Mouse (Mus musculus): ENCODE measurements around the gene Sh2d3c.

DNA sequence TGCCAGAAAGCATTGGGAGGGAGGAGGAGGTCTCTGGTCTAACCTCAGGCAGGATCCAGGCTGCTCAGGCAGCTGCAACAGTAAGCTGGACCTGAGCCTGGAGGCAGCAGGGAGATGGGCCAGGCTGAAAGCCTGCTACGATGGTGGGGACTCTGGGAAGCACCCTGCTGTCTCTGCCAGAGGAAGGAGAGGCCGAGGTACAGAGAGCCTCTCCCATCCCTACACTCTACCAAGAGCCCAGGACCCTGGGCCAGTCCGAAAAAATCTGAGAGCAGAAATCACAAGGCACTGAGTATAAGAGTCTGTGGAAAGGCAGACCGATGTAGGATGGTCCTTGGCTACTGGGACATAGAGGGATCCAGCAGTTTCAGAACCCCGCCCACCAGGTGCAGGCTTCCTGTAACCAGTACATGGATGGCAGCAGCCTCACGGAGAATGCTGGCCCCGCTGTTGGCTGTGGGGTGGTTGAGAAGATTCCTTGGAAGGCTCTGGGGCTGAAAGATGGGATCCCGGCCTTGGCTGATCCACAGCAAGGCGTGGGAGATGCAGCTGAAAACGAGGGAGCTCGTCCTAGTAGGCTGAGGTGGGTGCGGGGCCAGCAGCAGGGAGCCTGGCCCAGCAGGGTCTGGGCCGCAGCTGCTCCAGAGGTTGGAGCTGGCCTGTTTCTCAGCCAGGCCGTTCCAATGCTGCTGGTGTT lies 38.0 kb upstream of the Sh2d3c start:
- TF ChIP-seq POLR2A (IDR thresholded peaks at IDR 0.05; ENCODE audit: insufficient read depth, low read depth, low read length) (no peak), CTCF (IDR thresholded peaks at IDR 0.05; ENCODE audit: insufficient read depth, low read depth, low read length) (no peak)

All from olfactory bulb, adult 2 months (tissue).